Mouse (Mus musculus): Measurements from ENCODE around the gene Wdcp. TPM values are rescaled to one million over a fixed set of nuclear protein-coding genes. Genes with fewer than 3 reads are reported as not detected.
"Not testable (repeated sequence)": the region's sequence is repeated elsewhere in the genome, so short reads cannot be mapped to it uniquely, and the experiment has no call there.

Wdcp gene
- 15.0 and 15.5 TPM in 2 replicates for polyA plus RNA-seq (2015; fragmentation: Nextera tagmentation; extraction: Ambion mirVana)

GRCm38 (mm10) chr12:4842890-4843597, at the start of gene Wdcp:
Wdcp (plus strand) TSS chr12:4843303.
- Histone ChIP-seq H3K27me3 (no peaks in the 10 kb centered on the region), H3K4me1 (replicated peaks) (peaks cover 19% of the 10 kb centered on the region), H3K4me2 (peak within 1 kb of the TSS; percentile 99), H3K36me3 (no peaks in the 10 kb centered on the region), H3K4me3 (peak within 1 kb of the TSS; percentile 94), H3K27ac (peak within 1 kb of the TSS; percentile 77), H3K9me3 (replicated peaks) (no peaks in the 10 kb centered on the region), H3K9ac (peak within 1 kb of the TSS; percentile 62)
- peak; percentile 91 for ATAC-seq (replicated peaks; ENCODE audit: insufficient number of reproducible peaks, insufficient read depth, low FRiP score, low read depth)
- WGBS: 1% methylated on average over 30 of the region's 30 CpGs

GRCm38 (mm10) chr12:4793718-4794117, 49.4 kb upstream of the Wdcp start:
- ATAC-seq (replicated peaks; ENCODE audit: insufficient number of reproducible peaks, insufficient read depth, low FRiP score, low read depth): no peak
- H3K9me3 ChIP-seq (replicated peaks): no peaks in the 10 kb centered on the region
- H3K27ac ChIP-seq: no peak overlapping the region
- no peaks in the 10 kb centered on the region for H3K4me1 ChIP-seq (replicated peaks)
- H3K27me3 ChIP-seq: no peaks in the 10 kb centered on the region
- 73% methylated on average over 1 of the region's 1 CpGs for WGBS
- H3K4me2 ChIP-seq: no peak overlapping the region
- no peak overlapping the region for H3K9ac ChIP-seq
- H3K4me3 ChIP-seq: no peak overlapping the region
- H3K36me3 ChIP-seq: no peaks in the 10 kb centered on the region

- not testable (repeated sequence) for H3K36me3 ChIP-seq; H3K9ac ChIP-seq; H3K27ac ChIP-seq; H3K4me1 ChIP-seq (replicated peaks); ATAC-seq (replicated peaks; ENCODE audit: insufficient number of reproducible peaks, insufficient read depth, low FRiP score, low read depth); H3K9me3 ChIP-seq (replicated peaks); H3K4me2 ChIP-seq; H3K27me3 ChIP-seq; H3K4me3 ChIP-seq
- WGBS: 72% methylated on average over 6 of the region's 6 CpGs
These were observed 45.6 kb upstream of the Wdcp start for GRCm38 (mm10) chr12:4797471-4797870.

- no peaks in the 10 kb centered on the region for H3K36me3 ChIP-seq
- no peak overlapping the region for H3K9ac ChIP-seq
- no peak for ATAC-seq (replicated peaks; ENCODE audit: insufficient number of reproducible peaks, insufficient read depth, low FRiP score, low read depth)
- no peak overlapping the region for H3K4me2 ChIP-seq
- no peaks in the 10 kb centered on the region for H3K4me1 ChIP-seq (replicated peaks)
- no peak overlapping the region for H3K4me3 ChIP-seq
- WGBS: 72% methylated on average over 4 of the region's 4 CpGs
- H3K27me3 ChIP-seq: no peaks in the 10 kb centered on the region
- H3K9me3 ChIP-seq (replicated peaks): peaks cover 4% of the 10 kb centered on the region; the same call in 1 of the 2 replicates
- H3K27ac ChIP-seq: no peak overlapping the region
These were observed 32.1 kb upstream of the Wdcp start for GRCm38 (mm10) chr12:4811036-4811435.

GRCm38 (mm10) chr12:4811705-4812104, 31.4 kb upstream of the Wdcp start:
- Histone ChIP-seq H3K4me3 (no peak overlapping the region), H3K9ac (no peak overlapping the region), H3K4me2 (no peak overlapping the region), H3K27me3 (no peaks in the 10 kb centered on the region), H3K36me3 (no peaks in the 10 kb centered on the region), H3K9me3 (replicated peaks) (peaks cover 4% of the 10 kb centered on the region; the same call in 1 of the 2 replicates), H3K27ac (no peak overlapping the region), H3K4me1 (replicated peaks) (0 out of 2 replicates have a peak, but pooled peaks cover 3% of the 10 kb centered on the region)
- ATAC-seq (replicated peaks; ENCODE audit: insufficient number of reproducible peaks, insufficient read depth, low FRiP score, low read depth): no peak
- WGBS: 45% methylated on average over 3 of the region's 3 CpGs

- 72% methylated on average over 4 of the region's 4 CpGs for WGBS
- Histone ChIP-seq H3K27me3 (no peaks in the 10 kb centered on the region), H3K27ac (no peak overlapping the region), H3K4me3 (no peak overlapping the region), H3K9ac (no peak overlapping the region), H3K9me3 (replicated peaks) (peaks cover 4% of the 10 kb centered on the region; the same call in 1 of the 2 replicates), H3K36me3 (no peaks in the 10 kb centered on the region), H3K4me1 (replicated peaks) (peaks cover 12% of the 10 kb centered on the region), H3K4me2 (no peak overlapping the region)
- no peak for ATAC-seq (replicated peaks; ENCODE audit: insufficient number of reproducible peaks, insufficient read depth, low FRiP score, low read depth)
These were observed 29.5 kb upstream of the Wdcp start for GRCm38 (mm10) chr12:4813636-4814035.

- ATAC-seq (replicated peaks; ENCODE audit: insufficient number of reproducible peaks, insufficient read depth, low FRiP score, low read depth): no peak; the same call in 1 of the 2 replicates
- WGBS: 6% methylated on average over 24 of the region's 24 CpGs
- Histone ChIP-seq H3K27ac (peak overlapping the region; percentile 86), H3K9me3 (replicated peaks) (no peaks in the 10 kb centered on the region), H3K4me3 (peak overlapping the region; percentile 74), H3K4me2 (peak overlapping the region; percentile 83), H3K4me1 (replicated peaks) (peaks cover 16% of the 10 kb centered on the region), H3K27me3 (no peaks in the 10 kb centered on the region), H3K9ac (peak overlapping the region; percentile 65), H3K36me3 (peaks cover 13% of the 10 kb centered on the region)
These were observed 26.3 kb upstream of the Wdcp start for GRCm38 (mm10) chr12:4816680-4817360.

- Histone ChIP-seq H3K9me3 (replicated peaks) (no peaks in the 10 kb centered on the region), H3K27me3 (no peaks in the 10 kb centered on the region), H3K36me3 (peaks cover 20% of the 10 kb centered on the region), H3K4me1 (replicated peaks) (peaks cover 16% of the 10 kb centered on the region), H3K4me3 (peak within 1 kb of the TSS; percentile 74), H3K9ac (peak within 1 kb of the TSS; percentile 65), H3K4me2 (peak within 1 kb of the TSS; percentile 83), H3K27ac (peak within 1 kb of the TSS; percentile 86)
- WGBS: under 1% methylated on average over 49 of the region's 49 CpGs
- peak; percentile 99 for ATAC-seq (replicated peaks; ENCODE audit: insufficient number of reproducible peaks, insufficient read depth, low FRiP score, low read depth)
These were observed 25.6 kb upstream of the Wdcp start, which contains the start of gene Sf3b6 for GRCm38 (mm10) chr12:4817361-4818101. Sf3b6 (plus strand) TSS chr12:4817544.

GRCm38 (mm10) chr12:4827256-4827655, 15.8 kb upstream of the Wdcp start:
- 67% methylated on average over 3 of the region's 3 CpGs for WGBS
- no peak for ATAC-seq (replicated peaks; ENCODE audit: insufficient number of reproducible peaks, insufficient read depth, low FRiP score, low read depth)
- Histone ChIP-seq H3K4me3 (no peak overlapping the region), H3K4me2 (no peak overlapping the region), H3K36me3 (peaks cover 41% of the 10 kb centered on the region), H3K9me3 (replicated peaks) (no peaks in the 10 kb centered on the region), H3K27ac (no peak overlapping the region), H3K4me1 (replicated peaks) (no peaks in the 10 kb centered on the region), H3K27me3 (no peaks in the 10 kb centered on the region), H3K9ac (no peak overlapping the region)

GRCm38 (mm10) chr12:4836959-4837358, 6.1 kb upstream of the Wdcp start:
- Histone ChIP-seq H3K4me3 (no peak overlapping the region), H3K27ac (no peak overlapping the region), H3K4me1 (replicated peaks) (peaks cover 10% of the 10 kb centered on the region), H3K36me3 (no peaks in the 10 kb centered on the region), H3K27me3 (no peaks in the 10 kb centered on the region), H3K4me2 (no peak overlapping the region), H3K9ac (no peak overlapping the region), H3K9me3 (replicated peaks) (no peaks in the 10 kb centered on the region)
- no peak for ATAC-seq (replicated peaks; ENCODE audit: insufficient number of reproducible peaks, insufficient read depth, low FRiP score, low read depth)
- WGBS: 38% methylated on average over 4 of the region's 4 CpGs

GRCm38 (mm10) chr12:4840010-4840409, 3.1 kb upstream of the Wdcp start:
- H3K27ac ChIP-seq: no peak overlapping the region
- H3K4me2 ChIP-seq: no peak overlapping the region
- H3K9me3 ChIP-seq (replicated peaks): no peaks in the 10 kb centered on the region
- H3K27me3 ChIP-seq: no peaks in the 10 kb centered on the region
- peak overlapping the region; percentile 94 for H3K4me3 ChIP-seq
- 49% methylated on average over 6 of the region's 6 CpGs for WGBS
- H3K4me1 ChIP-seq (replicated peaks): peaks cover 19% of the 10 kb centered on the region
- no peak overlapping the region for H3K9ac ChIP-seq
- H3K36me3 ChIP-seq: no peaks in the 10 kb centered on the region
- ATAC-seq (replicated peaks; ENCODE audit: insufficient number of reproducible peaks, insufficient read depth, low FRiP score, low read depth): no peak
